Mouse (Mus musculus) C2C12 (cell line): ENCODE measurements around the gene Pbx1.

Experiments
- CEBPB ChIP-seq: IDR thresholded peaks from one replicate; pipeline ENCODE4 v1.6.1; 2011; ENCODE audit warnings: low read depth, mild to moderate bottlenecking, control low read depth, moderate library complexity
- CTCF ChIP-seq: IDR thresholded peaks from one replicate; pipeline ENCODE4 v1.5.1; 2011; ENCODE audit not compliant: control insufficient read depth, insufficient read depth, insufficient read length
- MAX ChIP-seq: IDR thresholded peaks from one replicate; pipeline ENCODE4 v1.6.1; 2011; ENCODE audit warnings: mild to moderate bottlenecking, control low read depth
- MYOD1 ChIP-seq: IDR thresholded peaks from one replicate; pipeline ENCODE4 v1.6.1; 2011; ENCODE audit warnings: low read depth; ENCODE audit not compliant: control insufficient read depth, insufficient read length
- MYOG ChIP-seq: IDR thresholded peaks from one replicate; pipeline ENCODE4 v1.6.1; 2011; ENCODE audit not compliant: control insufficient read depth, insufficient read length; ENCODE audit errors: extremely low read depth
- USF1 ChIP-seq: IDR thresholded peaks from one replicate; pipeline ENCODE4 v1.6.1; 2011; ENCODE audit warnings: low read depth, mild to moderate bottlenecking, control low read depth, moderate library complexity

- TF ChIP-seq CTCF = no peak
- no peak for TF ChIP-seq MYOG
- no peak for TF ChIP-seq MAX
- TF ChIP-seq USF1 = no peak
- no peak for TF ChIP-seq MYOD1
- no peak for TF ChIP-seq CEBPB
These were observed 184.9 kb downstream of the Pbx1 start for GRCm38 (mm10) chr1:168246968-168247724.
